Mouse (Mus musculus): ENCODE data around the gene 1700057G04Rik. TPM values are rescaled to one million over a fixed set of nuclear protein-coding genes. Genes with fewer than 3 reads are reported as not detected.
"Not testable (repeated sequence)": the region's sequence is repeated elsewhere in the genome, so short reads cannot be mapped to it uniquely, and the experiment has no call there.

Gene 1700057G04Rik
- polyA plus RNA-seq, 1 experiment from 2014 or later = not detected

- no peak overlapping the region for H3K9ac ChIP-seq (ENCODE audit: low read depth, low read length)
- no peak overlapping the region for H3K4me3 ChIP-seq (ENCODE audit: low read length)
- 95% methylated on average over 2 of the region's 2 CpGs for WGBS
- no peak overlapping the region for H3K27ac ChIP-seq (ENCODE audit: low read depth, low read length)
- H3K36me3 ChIP-seq (ENCODE audit: control insufficient read depth, insufficient read depth, low read length) = no peaks in the 10 kb centered on the region
- H3K27me3 ChIP-seq (replicated peaks; ENCODE audit: control insufficient read depth, insufficient read depth, low read length) = no peaks in the 10 kb centered on the region
- H3K4me1 ChIP-seq (ENCODE audit: control insufficient read depth, insufficient read depth, low read depth, low read length) = no peaks in the 10 kb centered on the region
- H3K4me2 ChIP-seq (ENCODE audit: low read length) = no peak overlapping the region
- no peaks in the 10 kb centered on the region for H3K9me3 ChIP-seq (ENCODE audit: control insufficient read depth, low read length)
- ATAC-seq = no peak
These were observed 15.3 kb upstream of the 1700057G04Rik start for GRCm38 (mm10) chr9:92293560-92294548.

- H3K27ac ChIP-seq (ENCODE audit: low read depth, low read length) = no peak overlapping the region
- no peak for ATAC-seq
- WGBS = 88% methylated on average over 1 of the region's 1 CpGs
- no peak overlapping the region for H3K4me2 ChIP-seq (ENCODE audit: low read length)
- H3K36me3 ChIP-seq (ENCODE audit: control insufficient read depth, insufficient read depth, low read length) = no peaks in the 10 kb centered on the region
- no peaks in the 10 kb centered on the region for H3K27me3 ChIP-seq (replicated peaks; ENCODE audit: control insufficient read depth, insufficient read depth, low read length)
- no peak overlapping the region for H3K4me3 ChIP-seq (ENCODE audit: low read length)
- H3K9me3 ChIP-seq (ENCODE audit: control insufficient read depth, low read length) = no peaks in the 10 kb centered on the region
- no peaks in the 10 kb centered on the region for H3K4me1 ChIP-seq (ENCODE audit: control insufficient read depth, insufficient read depth, low read depth, low read length)
- H3K9ac ChIP-seq (ENCODE audit: low read depth, low read length) = no peak overlapping the region
These were observed 10.9 kb upstream of the 1700057G04Rik start for GRCm38 (mm10) chr9:92298288-92298687.

- 72% methylated on average over 3 of the region's 3 CpGs for WGBS
- H3K4me3 ChIP-seq (ENCODE audit: low read length) = no peak overlapping the region
- no peak overlapping the region for H3K4me2 ChIP-seq (ENCODE audit: low read length)
- ATAC-seq = no peak
- no peaks in the 10 kb centered on the region for H3K36me3 ChIP-seq (ENCODE audit: control insufficient read depth, insufficient read depth, low read length)
- H3K9me3 ChIP-seq (ENCODE audit: control insufficient read depth, low read length) = no peaks in the 10 kb centered on the region
- H3K4me1 ChIP-seq (ENCODE audit: control insufficient read depth, insufficient read depth, low read depth, low read length) = no peaks in the 10 kb centered on the region
- no peak overlapping the region for H3K9ac ChIP-seq (ENCODE audit: low read depth, low read length)
- no peak overlapping the region for H3K27ac ChIP-seq (ENCODE audit: low read depth, low read length)
- H3K27me3 ChIP-seq (replicated peaks; ENCODE audit: control insufficient read depth, insufficient read depth, low read length) = no peaks in the 10 kb centered on the region
These were observed 8.0 kb upstream of the 1700057G04Rik start for GRCm38 (mm10) chr9:92301213-92301612.

- H3K9ac ChIP-seq (ENCODE audit: low read depth, low read length) = no peak overlapping the region
- no peaks in the 10 kb centered on the region for H3K36me3 ChIP-seq (ENCODE audit: control insufficient read depth, insufficient read depth, low read length)
- 78% methylated on average over 8 of the region's 8 CpGs for WGBS
- H3K4me1 ChIP-seq (ENCODE audit: control insufficient read depth, insufficient read depth, low read depth, low read length) = no peaks in the 10 kb centered on the region
- H3K27me3 ChIP-seq (replicated peaks; ENCODE audit: control insufficient read depth, insufficient read depth, low read length) = no peaks in the 10 kb centered on the region
- no peak overlapping the region for H3K27ac ChIP-seq (ENCODE audit: low read depth, low read length)
- H3K9me3 ChIP-seq (ENCODE audit: control insufficient read depth, low read length) = no peaks in the 10 kb centered on the region
- H3K4me3 ChIP-seq (ENCODE audit: low read length) = no peak overlapping the region
- no peak for ATAC-seq
- no peak overlapping the region for H3K4me2 ChIP-seq (ENCODE audit: low read length)
These were observed 4.1 kb upstream of the 1700057G04Rik start for GRCm38 (mm10) chr9:92305075-92305474.

GRCm38 (mm10) chr9:92305620-92306220, 3.5 kb upstream of the 1700057G04Rik start:
- no peaks in the 10 kb centered on the region for H3K36me3 ChIP-seq (ENCODE audit: control insufficient read depth, insufficient read depth, low read length)
- no peak overlapping the region for H3K4me3 ChIP-seq (ENCODE audit: low read length)
- no peaks in the 10 kb centered on the region for H3K4me1 ChIP-seq (ENCODE audit: control insufficient read depth, insufficient read depth, low read depth, low read length)
- H3K9me3 ChIP-seq (ENCODE audit: control insufficient read depth, low read length) = no peaks in the 10 kb centered on the region
- no peaks in the 10 kb centered on the region for H3K27me3 ChIP-seq (replicated peaks; ENCODE audit: control insufficient read depth, insufficient read depth, low read length)
- ATAC-seq = no peak
- WGBS = 51% methylated on average over 8 of the region's 8 CpGs
- no peak overlapping the region for H3K9ac ChIP-seq (ENCODE audit: low read depth, low read length)
- H3K27ac ChIP-seq (ENCODE audit: low read depth, low read length) = no peak overlapping the region
- H3K4me2 ChIP-seq (ENCODE audit: low read length) = no peak overlapping the region

GRCm38 (mm10) chr9:92316791-92317190, 7.6 kb downstream of the 1700057G04Rik start:
- Histone ChIP-seq H3K9me3 (ENCODE audit: control insufficient read depth, low read length) (no peaks in the 10 kb centered on the region), H3K4me2 (ENCODE audit: low read length) (no peak overlapping the region), H3K36me3 (ENCODE audit: control insufficient read depth, insufficient read depth, low read length) (no peaks in the 10 kb centered on the region), H3K9ac (ENCODE audit: low read depth, low read length) (no peak overlapping the region), H3K27me3 (replicated peaks; ENCODE audit: control insufficient read depth, insufficient read depth, low read length) (no peaks in the 10 kb centered on the region), H3K27ac (ENCODE audit: low read depth, low read length) (no peak overlapping the region), H3K4me1 (ENCODE audit: control insufficient read depth, insufficient read depth, low read depth, low read length) (no peaks in the 10 kb centered on the region), H3K4me3 (ENCODE audit: low read length) (no peak overlapping the region)
- WGBS = 95% methylated on average over 3 of the region's 3 CpGs
- no peak for ATAC-seq

- not testable (repeated sequence) for H3K4me2 ChIP-seq (ENCODE audit: low read length); H3K4me1 ChIP-seq (ENCODE audit: control insufficient read depth, insufficient read depth, low read depth, low read length); H3K36me3 ChIP-seq (ENCODE audit: control insufficient read depth, insufficient read depth, low read length); H3K27ac ChIP-seq (ENCODE audit: low read depth, low read length); H3K9me3 ChIP-seq (ENCODE audit: control insufficient read depth, low read length); H3K27me3 ChIP-seq (replicated peaks; ENCODE audit: control insufficient read depth, insufficient read depth, low read length); ATAC-seq; H3K9ac ChIP-seq (ENCODE audit: low read depth, low read length); H3K4me3 ChIP-seq (ENCODE audit: low read length)
- 69% methylated on average over 9 of the region's 9 CpGs for WGBS
These were observed 16.8 kb downstream of the 1700057G04Rik start for GRCm38 (mm10) chr9:92325936-92326335.

GRCm38 (mm10) chr9:92326813-92327212, 17.6 kb downstream of the 1700057G04Rik start:
- no peak overlapping the region for H3K27ac ChIP-seq (ENCODE audit: low read depth, low read length)
- no peak overlapping the region for H3K4me2 ChIP-seq (ENCODE audit: low read length)
- H3K9ac ChIP-seq (ENCODE audit: low read depth, low read length) = no peak overlapping the region
- H3K4me1 ChIP-seq (ENCODE audit: control insufficient read depth, insufficient read depth, low read depth, low read length) = no peaks in the 10 kb centered on the region
- no peak overlapping the region for H3K4me3 ChIP-seq (ENCODE audit: low read length)
- no peak for ATAC-seq
- H3K36me3 ChIP-seq (ENCODE audit: control insufficient read depth, insufficient read depth, low read length) = no peaks in the 10 kb centered on the region
- WGBS = 83% methylated on average over 4 of the region's 4 CpGs
- H3K27me3 ChIP-seq (replicated peaks; ENCODE audit: control insufficient read depth, insufficient read depth, low read length) = no peaks in the 10 kb centered on the region
- no peaks in the 10 kb centered on the region for H3K9me3 ChIP-seq (ENCODE audit: control insufficient read depth, low read length)

- WGBS = 93% methylated on average over 4 of the region's 4 CpGs
- no peak overlapping the region for H3K4me2 ChIP-seq (ENCODE audit: low read length)
- no peaks in the 10 kb centered on the region for H3K9me3 ChIP-seq (ENCODE audit: control insufficient read depth, low read length)
- H3K9ac ChIP-seq (ENCODE audit: low read depth, low read length) = no peak overlapping the region
- no peaks in the 10 kb centered on the region for H3K36me3 ChIP-seq (ENCODE audit: control insufficient read depth, insufficient read depth, low read length)
- H3K4me3 ChIP-seq (ENCODE audit: low read length) = no peak overlapping the region
- no peak for ATAC-seq
- H3K4me1 ChIP-seq (ENCODE audit: control insufficient read depth, insufficient read depth, low read depth, low read length) = no peaks in the 10 kb centered on the region
- H3K27me3 ChIP-seq (replicated peaks; ENCODE audit: control insufficient read depth, insufficient read depth, low read length) = no peaks in the 10 kb centered on the region
- no peak overlapping the region for H3K27ac ChIP-seq (ENCODE audit: low read depth, low read length)
These were observed 22.2 kb downstream of the 1700057G04Rik start for GRCm38 (mm10) chr9:92331383-92331782.
